Mouse (Mus musculus): Measurements from ENCODE around the gene Taf10.

DNA sequence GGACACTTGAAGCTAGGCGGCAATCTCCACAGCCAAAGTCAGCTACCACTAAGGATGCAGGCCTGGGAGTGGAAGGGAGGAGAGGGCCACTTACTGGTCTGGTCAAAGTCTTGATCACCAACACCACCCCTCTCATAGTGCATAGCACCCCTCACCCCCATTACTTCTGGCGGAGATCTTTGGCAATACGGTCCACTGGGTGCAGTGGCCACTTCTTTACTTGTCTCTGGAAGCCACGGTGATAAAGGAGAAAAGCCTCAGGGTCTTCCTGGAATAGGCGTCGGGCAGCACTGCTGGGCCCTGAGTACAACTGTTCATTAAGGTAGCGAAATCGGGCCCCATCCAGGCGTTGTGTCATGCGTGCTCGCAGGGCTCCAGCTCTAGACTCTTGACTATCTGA is 10.3 kb downstream of the Taf10 start:
- no peak for TF ChIP-seq CTCF (IDR thresholded peaks at IDR 0.05; ENCODE audit: borderline replicate concordance, insufficient read depth, low read length)
- no peak for TF ChIP-seq POLR2A (IDR thresholded peaks at IDR 0.05; ENCODE audit: low read depth, low read length)

Data from embryonic fibroblast, embryonic 13.5 days (primary cell).